Mouse (Mus musculus) brown adipose tissue, adult 24 weeks (tissue): ENCODE results near the gene Ppp1r12c. TPM values are rescaled to one million over a fixed set of nuclear protein-coding genes. Genes with fewer than 3 reads are reported as not detected.

Experiments used
- H3K27ac ChIP-seq: fragments of 200-500 bp; replicated peaks from 2 replicates; pipeline ENCODE4 v1.5.1; 2012; ENCODE audit warnings: low read depth, mild to moderate bottlenecking, low read length
- H3K4me1 ChIP-seq: fragments of 200-500 bp; 2 replicates; pipeline ENCODE4 v1.6.1; 2012; ENCODE audit warnings: low read length, mixed read lengths; ENCODE audit not compliant: control insufficient read depth, insufficient read depth, insufficient read length
- H3K4me3 ChIP-seq: fragments of 200-500 bp; 2 replicates; pipeline ENCODE4 v1.5.1; 2012; ENCODE audit warnings: low read depth, mild to moderate bottlenecking, low read length, moderate library complexity; ENCODE audit not compliant: insufficient read depth
- polyA plus RNA-seq: library from polyadenylated mRNA; stranded (reverse); fragments of >200 nt; gene quantifications from 2 replicates; pipeline ENCODE4 v1.2.4, GENCODE M21; 2012; ENCODE audit not compliant: missing spikeins, insufficient read depth, insufficient read length

Gene Ppp1r12c
- polyA plus RNA-seq, 1 experiment, result 32.9 TPM

GRCm38 (mm10) chr7:4523205-4524130 is 22.0 kb upstream of the Ppp1r12c start:
- H3K4me3 ChIP-seq, result no peak overlapping the region

GRCm38 (mm10) chr7:4522292-4522691 is 20.8 kb upstream of the Ppp1r12c start:
- Histone ChIP-seq H3K4me1 (no peaks in the 10 kb centered on the region), H3K27ac (no peak overlapping the region), H3K4me3 (no peak overlapping the region)

More at GRCm38 (mm10) chr7:4523205-4524130, 22.0 kb upstream of the Ppp1r12c start:
- Histone ChIP-seq H3K27ac (no peak overlapping the region), H3K4me1 (no peaks in the 10 kb centered on the region)

GRCm38 (mm10) chr7:4521231-4522003 is 19.9 kb upstream of the Ppp1r12c start:
- H3K4me3 ChIP-seq, result no peak overlapping the region
- no peak overlapping the region for H3K27ac ChIP-seq
- H3K4me1 ChIP-seq, result no peaks in the 10 kb centered on the region

GRCm38 (mm10) chr7:4518487-4518886 is 17.0 kb upstream of the Ppp1r12c start:
- no peaks in the 10 kb centered on the region for H3K4me1 ChIP-seq
- no peak overlapping the region for H3K4me3 ChIP-seq
- H3K27ac ChIP-seq, result no peak overlapping the region

- H3K4me3 ChIP-seq, result no peak within 1 kb of the TSS
- no peaks in the 10 kb centered on the region for H3K4me1 ChIP-seq
- H3K27ac ChIP-seq, result no peak within 1 kb of the TSS
Measured at GRCm38 (mm10) chr7:4516332-4517050, 15.0 kb upstream of the Ppp1r12c start, which contains the start of gene Tnnt1. TSS of gene Tnnt1 (minus strand) at chr7:4516382.

GRCm38 (mm10) chr7:4515853-4516252 is 14.4 kb upstream of the Ppp1r12c start:
- Histone ChIP-seq H3K4me3 (no peak overlapping the region), H3K4me1 (no peaks in the 10 kb centered on the region), H3K27ac (no peak overlapping the region)

- no peak overlapping the region for H3K4me3 ChIP-seq
- no peak overlapping the region for H3K27ac ChIP-seq
Measured at GRCm38 (mm10) chr7:4513829-4514712, 12.6 kb upstream of the Ppp1r12c start.

GRCm38 (mm10) chr7:4513236-4513635 is 11.8 kb upstream of the Ppp1r12c start:
- no peaks in the 10 kb centered on the region for H3K4me1 ChIP-seq
- no peak overlapping the region for H3K4me3 ChIP-seq
- no peak overlapping the region for H3K27ac ChIP-seq

More at GRCm38 (mm10) chr7:4513829-4514712, 12.6 kb upstream of the Ppp1r12c start:
- H3K4me1 ChIP-seq, result no peaks in the 10 kb centered on the region

- H3K4me3 ChIP-seq, result no peak overlapping the region
- no peak overlapping the region for H3K27ac ChIP-seq
- H3K4me1 ChIP-seq, result no peaks in the 10 kb centered on the region
Measured at GRCm38 (mm10) chr7:4511489-4512224, 10.2 kb upstream of the Ppp1r12c start.

GRCm38 (mm10) chr7:4509863-4510608 is 8.6 kb upstream of the Ppp1r12c start:
- H3K27ac ChIP-seq, result no peak overlapping the region
- H3K4me3 ChIP-seq, result no peak overlapping the region; the same call in 1 of the 2 replicates
- peaks cover under 1% of the 10 kb centered on the region; the same call in 1 of the 2 replicates for H3K4me1 ChIP-seq

GRCm38 (mm10) chr7:4508739-4509116 is 7.2 kb upstream of the Ppp1r12c start:
- no peak overlapping the region for H3K27ac ChIP-seq
- no peak overlapping the region for H3K4me3 ChIP-seq
- peaks cover 8% of the 10 kb centered on the region for H3K4me1 ChIP-seq

- Histone ChIP-seq H3K27ac (no peak overlapping the region), H3K4me1 (peaks cover 8% of the 10 kb centered on the region), H3K4me3 (no peak overlapping the region)
Measured at GRCm38 (mm10) chr7:4508062-4508738, 6.7 kb upstream of the Ppp1r12c start.

- Histone ChIP-seq H3K4me3 (no peak overlapping the region), H3K27ac (no peak overlapping the region), H3K4me1 (peaks cover 8% of the 10 kb centered on the region)
Measured at GRCm38 (mm10) chr7:4507220-4507619, 5.7 kb upstream of the Ppp1r12c start.
